Mouse (Mus musculus) C2C12 (cell line): ENCODE measurements around the gene Tasp1.
"Not testable (repeated sequence)": the region's sequence is repeated elsewhere in the genome, so short reads cannot be mapped to it uniquely, and the experiment has no call there.

Source experiments
- CEBPB ChIP-seq: IDR thresholded peaks from one replicate; pipeline ENCODE4 v1.6.1; 2011; ENCODE audit warnings: low read depth, mild to moderate bottlenecking, control low read depth, moderate library complexity
- CTCF ChIP-seq: IDR thresholded peaks from one replicate; pipeline ENCODE4 v1.5.1; 2011; ENCODE audit not compliant: control insufficient read depth, insufficient read depth, insufficient read length
- MAX ChIP-seq: IDR thresholded peaks from one replicate; pipeline ENCODE4 v1.6.1; 2011; ENCODE audit warnings: mild to moderate bottlenecking, control low read depth
- MYOG ChIP-seq: IDR thresholded peaks from one replicate; pipeline ENCODE4 v1.6.1; 2011; ENCODE audit not compliant: control insufficient read depth, insufficient read length; ENCODE audit errors: extremely low read depth

DNA sequence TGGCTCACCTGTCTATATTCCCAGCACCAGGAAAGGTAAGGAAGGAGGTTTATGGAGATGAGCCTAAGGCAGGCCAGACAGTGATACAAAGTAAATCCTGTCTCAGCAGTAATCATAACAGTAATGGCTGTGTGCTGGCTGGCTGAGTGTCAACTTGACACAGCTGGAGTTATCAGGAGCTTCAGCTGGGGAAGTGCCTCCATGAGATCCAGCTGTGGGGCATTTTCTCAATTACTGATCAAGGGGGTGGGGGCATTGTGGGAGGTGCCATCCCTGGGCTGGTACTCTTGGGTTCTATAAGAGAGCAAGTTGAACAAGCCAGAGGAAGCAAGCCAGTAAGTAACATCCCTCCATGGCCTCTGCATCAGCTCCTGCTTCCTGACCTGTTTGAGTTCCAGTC, 145.2 kb downstream of the Tasp1 start:
- TF ChIP-seq CTCF, MYOG, CEBPB, MAX: not testable (repeated sequence)
